Mouse (Mus musculus) layer of hippocampus, adult 11-12 months (tissue): ENCODE results near the gene Adam22.

Experiments used
- DNase-seq: peaks from one replicate; pipeline ENCODE4 v3.0.0; 2022; ENCODE audit warnings: low spot score

Adam22 gene

DNA sequence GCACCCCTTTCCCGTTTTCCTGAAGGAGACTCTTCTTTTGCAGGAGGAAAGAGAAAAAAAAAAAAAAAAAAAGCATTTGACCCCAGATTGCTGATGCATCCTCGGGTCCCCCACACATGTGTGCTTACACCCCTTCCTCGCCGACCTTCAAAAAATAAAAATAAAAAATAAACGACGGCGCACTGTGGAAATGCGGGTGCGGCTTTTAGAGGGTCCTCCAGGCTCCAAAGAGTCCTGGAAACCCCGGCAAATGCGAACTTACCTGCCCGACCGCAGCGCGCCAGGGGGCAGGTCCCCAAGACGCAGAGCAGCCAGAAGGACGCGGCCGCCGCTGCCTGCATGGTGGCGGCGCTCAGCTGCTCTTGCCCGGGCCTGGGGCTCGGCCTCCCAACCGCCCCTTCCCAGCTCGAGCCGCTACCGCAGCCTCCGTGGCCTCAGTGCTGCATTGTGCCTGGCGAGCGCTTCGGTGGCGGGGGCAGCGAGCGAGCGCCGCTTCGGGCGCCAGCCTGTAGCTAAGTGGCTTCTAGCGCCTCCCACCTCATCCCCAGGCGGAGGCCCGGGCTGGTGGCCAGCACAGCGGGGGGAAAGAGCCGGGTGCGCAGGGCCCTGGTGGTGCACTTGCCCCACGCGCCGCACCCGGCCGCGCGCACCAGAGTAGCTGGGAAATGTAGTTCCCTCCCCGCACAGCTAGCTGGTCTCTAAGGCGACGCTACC, at the start of gene Adam22:
TSS of gene Adam22 (minus strand) at position 547 of the 714 bp plus-strand sequence.
- peak; percentile 93 for DNase-seq

DNA sequence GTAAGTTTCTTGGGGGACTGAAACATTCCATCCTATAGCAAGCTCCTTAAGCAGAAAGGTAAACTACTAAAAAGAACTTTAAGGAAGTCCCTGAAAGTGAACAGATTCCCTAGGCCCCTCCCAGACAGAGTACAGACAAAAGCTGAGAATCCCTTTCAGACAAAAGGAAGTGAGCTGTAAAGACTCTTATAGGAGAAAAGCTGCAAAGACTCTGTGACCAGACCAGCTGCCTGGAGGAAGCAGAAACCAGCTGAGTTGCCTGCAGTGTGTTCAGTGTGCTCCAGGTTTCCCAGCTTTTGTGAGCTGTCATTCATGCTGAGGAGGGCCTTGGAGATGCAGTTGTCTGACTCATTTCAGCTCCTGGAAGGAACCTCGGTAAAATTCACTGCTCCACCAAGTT, 49.5 kb upstream of the Adam22 start:
- DNase-seq = no peak

- no peak for DNase-seq
Observed at GRCm38 (mm10) chr5:8416683-8417413, 48.9 kb upstream of the Adam22 start.

DNA sequence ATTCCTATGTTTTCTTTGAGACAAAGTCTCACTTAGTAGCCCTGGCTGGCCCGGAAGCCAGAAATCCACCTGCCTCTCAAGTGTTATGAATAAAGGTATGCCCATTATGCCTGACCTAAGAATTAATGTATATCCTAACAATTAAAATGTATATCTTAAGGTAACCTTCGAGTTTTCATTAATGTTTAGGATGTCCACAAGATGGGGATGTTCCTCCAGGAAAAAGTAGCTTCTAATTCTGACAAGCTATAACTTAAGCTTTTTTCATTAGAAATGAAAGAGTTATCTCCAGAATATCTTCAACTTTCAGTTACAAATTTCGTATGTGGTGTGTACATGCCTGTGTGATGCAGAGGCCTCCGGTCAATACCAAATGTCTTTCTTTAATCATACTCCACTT, 40.8 kb upstream of the Adam22 start:
- DNase-seq = no peak

- DNase-seq = no peak
Observed at GRCm38 (mm10) chr5:8397587-8398249, 29.8 kb upstream of the Adam22 start.

DNA sequence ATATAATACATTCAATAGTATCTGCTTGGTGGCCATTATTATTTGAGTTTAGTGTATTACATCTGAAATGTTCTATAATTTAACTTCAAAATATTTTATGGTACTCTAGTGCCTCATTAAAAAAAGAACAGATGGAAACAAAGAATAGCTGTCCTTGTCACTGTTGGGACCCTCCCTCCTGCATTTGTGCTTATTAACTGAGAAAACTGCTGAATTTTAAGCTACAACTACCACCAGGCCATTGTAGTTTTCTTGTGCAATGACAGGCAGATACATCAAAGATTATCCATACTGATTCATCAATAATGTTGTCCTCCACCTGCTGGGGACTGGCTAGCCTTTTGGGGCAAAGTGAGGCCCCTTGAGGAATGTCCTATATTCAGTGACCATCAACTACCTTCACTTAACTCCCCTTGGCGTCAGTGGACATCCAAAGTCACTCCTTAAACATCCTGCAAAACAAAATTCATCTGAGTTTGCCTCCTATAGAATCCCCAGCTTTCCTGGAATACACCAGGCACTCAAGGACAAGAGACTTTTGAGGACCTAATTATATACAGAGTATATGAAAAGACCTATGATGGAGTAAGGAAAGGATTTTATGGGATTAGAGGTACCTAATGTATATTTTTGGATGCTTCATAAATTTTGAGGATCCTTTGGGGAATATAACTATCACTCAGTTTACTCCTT, 26.1 kb upstream of the Adam22 start:
- no peak for DNase-seq

GRCm38 (mm10) chr5:8374297-8374906, 6.4 kb upstream of the Adam22 start:
- DNase-seq = no peak

GRCm38 (mm10) chr5:8373415-8373814, 5.5 kb upstream of the Adam22 start:
- no peak for DNase-seq

DNA sequence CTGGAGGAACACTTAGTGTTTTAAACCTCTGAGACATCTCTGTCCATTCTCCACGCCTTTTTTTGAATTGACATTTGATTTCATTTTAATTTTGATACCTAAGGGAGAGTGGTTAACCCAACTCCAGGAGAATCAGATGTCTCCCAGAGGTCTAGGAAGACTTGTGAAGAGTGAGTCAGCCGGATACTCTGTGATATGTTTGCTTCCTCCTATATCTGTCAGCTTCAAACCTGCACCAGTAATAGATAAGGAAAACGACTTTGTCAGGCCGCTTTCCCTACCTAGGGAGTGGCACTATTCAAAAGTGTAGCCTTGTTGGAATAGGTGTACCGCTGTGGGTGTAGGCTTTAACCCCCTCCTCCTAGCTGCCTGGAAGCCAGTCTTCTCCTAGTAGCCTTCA, 821 bp upstream of the Adam22 start:
- DNase-seq = no peak

- DNase-seq = no peak
Observed at GRCm38 (mm10) chr5:8368328-8368692, 350 bp upstream of the Adam22 start.

DNA sequence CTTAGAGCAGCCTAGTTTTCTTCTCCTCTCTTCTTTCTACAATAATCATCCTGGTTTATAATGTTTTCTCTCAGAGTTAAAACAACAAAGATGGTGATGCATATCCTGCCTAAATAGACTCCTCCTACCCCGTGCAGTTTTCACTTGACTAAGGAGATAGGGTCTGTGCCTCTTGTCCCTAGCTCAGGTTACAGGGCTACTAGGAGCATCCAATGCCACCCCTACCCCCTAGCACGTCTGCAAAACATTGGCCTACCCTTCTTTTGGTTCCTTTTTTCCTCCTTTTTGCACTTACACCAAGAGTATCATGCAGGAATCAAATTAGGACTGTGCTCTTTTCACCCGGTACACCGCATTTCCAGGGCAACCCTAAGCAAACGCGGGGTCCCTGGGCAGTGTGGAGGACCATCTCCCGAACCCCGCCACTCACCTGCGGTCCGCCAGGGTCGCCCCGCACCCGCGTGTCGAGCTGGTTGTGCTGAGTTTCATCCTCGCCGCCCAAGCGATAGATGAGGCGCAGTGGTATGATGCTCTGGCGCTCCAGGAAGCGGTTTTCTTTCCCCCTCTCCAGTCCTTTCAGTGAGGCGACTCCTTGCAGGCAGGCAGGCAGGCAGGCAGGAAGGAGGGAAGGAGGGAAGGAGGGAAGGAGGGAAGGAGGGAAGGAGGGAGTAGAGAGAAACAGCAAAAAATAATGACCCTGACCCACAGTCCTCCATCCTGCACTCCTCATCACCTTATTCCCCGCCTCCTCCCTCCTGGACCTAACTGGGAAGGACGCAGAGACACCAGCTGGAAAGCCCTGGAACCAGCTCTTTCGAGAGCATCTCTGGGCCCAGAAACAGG, 968 bp downstream of the Adam22 start:
- peak; percentile 43 for DNase-seq

DNA sequence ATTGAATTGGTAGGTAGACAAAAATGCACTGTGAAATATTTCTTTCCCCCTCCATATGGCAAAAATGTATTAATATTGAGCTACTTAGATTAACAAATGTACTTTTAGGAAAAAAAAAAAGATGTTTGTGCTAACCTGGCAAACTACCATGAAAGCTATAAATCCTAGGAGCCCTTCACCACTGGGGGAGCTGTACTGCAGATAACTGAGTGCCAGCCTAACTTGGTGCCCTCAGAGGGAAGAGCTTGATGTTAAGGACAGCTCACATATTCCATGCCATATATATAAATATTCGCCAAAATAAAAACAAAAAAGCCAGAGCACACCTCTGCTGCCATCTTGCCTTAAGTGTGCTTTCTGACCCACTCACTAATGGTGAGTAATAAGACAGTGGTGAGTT, 5.6 kb downstream of the Adam22 start:
- peak; percentile 37 for DNase-seq

GRCm38 (mm10) chr5:8357677-8358076, 10.3 kb downstream of the Adam22 start:
- no peak for DNase-seq

DNA sequence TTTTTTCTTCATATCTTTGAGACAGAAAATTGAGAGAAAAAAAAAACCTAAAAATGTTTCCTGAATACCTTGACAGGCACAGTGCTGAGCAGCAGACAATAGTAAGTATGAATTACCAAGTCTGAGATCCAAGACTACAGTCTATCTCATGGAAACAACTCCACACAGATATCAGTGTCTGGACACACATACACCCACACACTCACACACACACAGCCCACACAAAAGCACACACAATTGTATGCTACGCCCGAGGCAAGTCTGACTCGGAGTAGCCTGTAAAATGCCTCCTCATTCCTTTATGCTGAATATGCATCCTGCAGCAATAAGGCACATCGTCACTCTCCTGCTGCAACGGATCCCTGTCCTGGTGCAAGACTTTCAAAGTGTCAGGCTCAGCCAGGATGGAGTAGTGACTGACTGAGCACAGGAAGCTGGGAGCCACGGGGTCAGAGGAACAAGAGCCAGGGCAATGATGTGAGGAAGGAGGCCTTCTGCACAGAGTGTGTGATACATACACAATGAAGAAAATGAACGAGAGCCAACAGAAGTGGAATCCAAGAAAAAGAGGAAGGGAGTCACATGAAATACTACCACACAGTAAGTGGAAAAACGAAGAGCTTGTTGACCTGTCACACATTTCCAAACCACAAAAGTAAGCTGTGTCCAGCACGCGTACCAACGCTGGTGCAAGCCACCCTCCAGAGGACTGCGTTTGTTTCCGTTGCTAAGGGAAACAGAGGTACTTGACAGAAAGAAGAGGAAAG, 10.9 kb downstream of the Adam22 start:
- no peak for DNase-seq

GRCm38 (mm10) chr5:8356326-8356725, 11.6 kb downstream of the Adam22 start:
- DNase-seq = no peak

GRCm38 (mm10) chr5:8349557-8349956, 18.4 kb downstream of the Adam22 start:
- no peak for DNase-seq

- no peak for DNase-seq
Observed at GRCm38 (mm10) chr5:8346329-8346728, 21.6 kb downstream of the Adam22 start.

DNA sequence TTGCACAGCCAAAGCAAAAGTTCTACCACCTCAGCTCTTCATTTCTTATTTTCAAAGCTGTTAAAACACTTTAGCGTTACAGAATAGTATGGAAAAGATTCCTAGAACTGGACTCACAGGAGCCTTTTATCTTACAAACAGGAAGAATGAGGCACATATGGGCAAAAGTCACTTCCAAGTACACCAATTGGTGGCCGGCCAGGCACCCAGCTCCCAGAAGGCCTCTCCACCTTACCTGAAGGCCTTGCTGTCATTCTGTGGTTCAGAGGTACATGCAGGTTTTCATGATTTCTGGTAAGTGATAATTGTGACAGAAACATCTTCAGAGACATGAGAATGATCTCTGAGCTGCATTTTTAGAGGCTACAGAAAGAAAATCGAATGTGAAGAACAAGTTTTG, 24.7 kb downstream of the Adam22 start:
- no peak for DNase-seq

DNA sequence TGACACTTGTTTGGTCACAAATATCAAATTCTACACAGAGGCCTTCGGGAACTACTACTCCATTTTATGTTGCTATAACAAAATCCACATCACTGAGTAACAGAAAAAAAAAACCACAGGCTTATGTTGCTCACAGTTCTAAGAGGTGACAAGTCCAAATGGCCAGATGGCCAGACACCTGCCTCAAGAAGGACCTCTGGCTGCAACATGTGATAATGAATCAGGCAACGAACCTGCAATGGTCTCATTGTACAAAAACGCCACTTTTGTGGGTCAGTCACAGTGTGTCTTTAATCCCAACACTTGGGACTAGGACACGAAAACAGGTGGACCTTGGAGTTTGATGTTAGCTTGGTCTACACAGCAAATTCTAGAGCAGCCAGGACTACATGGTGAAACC, 26.3 kb downstream of the Adam22 start:
- no peak for DNase-seq

DNA sequence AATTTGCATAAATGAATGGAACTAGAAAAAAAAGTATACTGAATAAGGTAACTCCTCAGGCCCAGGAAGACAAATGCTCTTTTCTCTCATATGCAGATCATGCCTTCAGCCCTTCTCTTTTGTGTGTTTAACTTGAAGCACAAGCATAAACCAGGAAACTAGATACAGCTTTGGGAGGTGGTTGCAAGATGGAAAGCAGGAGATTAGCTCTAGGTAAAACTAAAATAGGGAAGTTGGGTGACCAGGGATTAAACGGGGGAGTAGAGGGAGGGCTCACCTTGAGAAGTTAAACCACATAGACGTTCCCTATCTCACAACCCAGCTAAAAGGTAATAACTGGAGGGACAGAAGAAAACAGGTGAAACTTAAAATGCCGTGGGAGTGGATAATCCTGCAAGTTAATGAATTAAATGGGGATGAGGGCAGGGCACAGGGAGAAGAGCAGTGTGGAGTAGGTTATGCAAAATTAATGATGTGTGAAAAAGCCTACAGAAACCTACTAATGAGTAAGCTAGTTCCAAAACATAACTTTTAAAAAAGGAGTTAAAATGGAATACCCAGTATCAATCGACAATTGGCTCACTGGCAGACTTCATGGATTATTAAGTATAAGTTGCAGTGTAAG, 40.2 kb downstream of the Adam22 start:
- DNase-seq = no peak
